Mouse (Mus musculus) myocyte (in vitro differentiated cells): ENCODE results near the gene Ric8a. TPM values are rescaled to one million over a fixed set of nuclear protein-coding genes. Genes with fewer than 3 reads are reported as not detected.

Experiments
- H3K27me3 ChIP-seq: one replicate; pipeline ENCODE4 v1.6.1; 2011; ENCODE audit not compliant: control insufficient read depth, insufficient read depth, insufficient read length
- H3K36me3 ChIP-seq: one replicate; pipeline ENCODE4 v1.6.1; 2011; ENCODE audit not compliant: control insufficient read depth, insufficient read depth
- H3K4me2 ChIP-seq: one replicate; pipeline ENCODE4 v1.6.1; 2011; ENCODE audit warnings: low read depth, control low read depth
- H3K4me3 ChIP-seq: one replicate; pipeline ENCODE4 v1.5.1; 2011; ENCODE audit warnings: mild to moderate bottlenecking, control low read depth, moderate library complexity
- H3K79me2 ChIP-seq: one replicate; pipeline ENCODE4 v1.6.1; 2011; ENCODE audit not compliant: control insufficient read depth, insufficient read depth
- H3ac ChIP-seq: one replicate; pipeline ENCODE4 v1.6.1; 2011; ENCODE audit not compliant: control insufficient read depth, insufficient read length
- CEBPB ChIP-seq: IDR thresholded peaks from 2 replicates; pipeline ENCODE4 v1.6.1; 2011; ENCODE audit warnings: mild to moderate bottlenecking, moderate library complexity; ENCODE audit not compliant: poor library complexity, insufficient read depth, severe bottlenecking
- E2F4 ChIP-seq: IDR thresholded peaks from one replicate; pipeline ENCODE4 v1.6.1; 2011; ENCODE audit warnings: mild to moderate bottlenecking, control low read depth, moderate library complexity; ENCODE audit not compliant: insufficient read depth
- MAX ChIP-seq: IDR thresholded peaks from one replicate; pipeline ENCODE4 v1.6.1; 2011; ENCODE audit warnings: low read depth, mild to moderate bottlenecking, control low read depth
- MYOD1 ChIP-seq, 3 experiments: IDR thresholded peaks; one replicate each; pipeline ENCODE4 v1.6.1; 2011; ENCODE audit warnings: control low read depth in 2 of 3, low read depth in 2 of 3, mild to moderate bottlenecking in 2 of 3, moderate library complexity in 1 of 3; ENCODE audit not compliant: insufficient read length in 2 of 3, control insufficient read depth in 1 of 3
- MYOG ChIP-seq, 3 experiments: IDR thresholded peaks; one replicate each; pipeline ENCODE4 v1.6.1; 2011; ENCODE audit warnings: control low read depth in 2 of 3, low read depth in 2 of 3, mild to moderate bottlenecking in 2 of 3; ENCODE audit not compliant: insufficient read length in 2 of 3, control insufficient read depth in 1 of 3, insufficient read depth in 1 of 3
- POLR2A ChIP-seq: IDR thresholded peaks from one replicate; pipeline ENCODE4 v1.6.1; 2011; ENCODE audit warnings: low read depth, mild to moderate bottlenecking, control low read depth, moderate library complexity; ENCODE audit not compliant: insufficient read length
- POLR2AphosphoS2 ChIP-seq: IDR thresholded peaks from one replicate; pipeline ENCODE4 v1.6.1; 2011; ENCODE audit warnings: low read depth, control low read depth; ENCODE audit not compliant: insufficient read length
- REST ChIP-seq: IDR thresholded peaks from one replicate; pipeline ENCODE4 v1.6.1; 2011; ENCODE audit warnings: mild to moderate bottlenecking, control low read depth, moderate library complexity; ENCODE audit not compliant: insufficient read depth, insufficient read length
- SRF ChIP-seq: IDR thresholded peaks from one replicate; pipeline ENCODE4 v1.6.1; 2011; ENCODE audit warnings: low read depth; ENCODE audit not compliant: control insufficient read depth, insufficient read length
- TCF12 ChIP-seq: IDR thresholded peaks from one replicate; pipeline ENCODE4 v1.6.1; 2011; ENCODE audit warnings: mild to moderate bottlenecking, control low read depth; ENCODE audit not compliant: poor library complexity, insufficient read depth, severe bottlenecking
- TCF3 ChIP-seq: IDR thresholded peaks from one replicate; pipeline ENCODE4 v1.6.1; 2011; ENCODE audit warnings: low read depth, control low read depth; ENCODE audit not compliant: insufficient read length
- USF1 ChIP-seq: IDR thresholded peaks from one replicate; pipeline ENCODE4 v1.6.1; 2011; ENCODE audit warnings: low read depth, mild to moderate bottlenecking, control low read depth, moderate library complexity
- polyA plus RNA-seq: library from polyadenylated mRNA; unstranded; fragments of >200 nt; fragmentation: generic; extraction: Trizol; gene quantifications from one replicate; pipeline ENCODE4 v1.2.1, GENCODE M21; 2012; ENCODE audit warnings: missing spikeins

Ric8a gene
- polyA plus RNA-seq, 1 experiment: 123 TPM

GRCm38 (mm10) chr7:140857550-140858505, 1.1 kb downstream of the Ric8a start, which contains the start of gene Bet1l:
Bet1l (minus strand) TSS chr7:140857577.
- Histone ChIP-seq H3K79me2 (peaks cover 61% of the 10 kb centered on the region), H3K4me3 (peak within 1 kb of the TSS; percentile 97), H3K36me3 (peaks cover 29% of the 10 kb centered on the region), H3K4me2 (peak within 1 kb of the TSS; percentile 86), H3ac (peak within 1 kb of the TSS; percentile 39), H3K27me3 (no peaks in the 10 kb centered on the region)
- TF ChIP-seq SRF (no peak), MYOD1 (IDR thresholded peaks at IDR 0.05; ENCODE audit: control insufficient read depth in 1 of 3, insufficient read length in 2 of 3, low read depth in 2 of 3) (peak in 1 of 3 experiments; percentile 32)

GRCm38 (mm10) chr7:140858746-140859145, 2.0 kb downstream of the Ric8a start:
- peak overlapping the region; percentile 86 for H3K4me2 ChIP-seq
- peak overlapping the region; percentile 97 for H3K4me3 ChIP-seq
- no peaks in the 10 kb centered on the region for H3K27me3 ChIP-seq
- peaks cover 27% of the 10 kb centered on the region for H3K36me3 ChIP-seq
- peaks cover 57% of the 10 kb centered on the region for H3K79me2 ChIP-seq
- H3ac ChIP-seq: no peak overlapping the region
- TF ChIP-seq MYOG (IDR thresholded peaks at IDR 0.05; ENCODE audit: control insufficient read depth in 1 of 3, insufficient read depth in 1 of 3, insufficient read length in 2 of 3, low read depth in 2 of 3): no peak
- TF ChIP-seq REST: no peak
- no peak for TF ChIP-seq TCF12
- TF ChIP-seq MYOD1 (IDR thresholded peaks at IDR 0.05; ENCODE audit: control insufficient read depth in 1 of 3, insufficient read length in 2 of 3, low read depth in 2 of 3): no peak
- TF ChIP-seq POLR2AphosphoS2: no peak
- no peak for TF ChIP-seq USF1
- TF ChIP-seq POLR2A: no peak
- TF ChIP-seq E2F4: no peak
- TF ChIP-seq CEBPB: no peak
- TF ChIP-seq MAX: no peak
- no peak for TF ChIP-seq TCF3
- TF ChIP-seq SRF: no peak

- H3K4me3 ChIP-seq: peak overlapping the region; percentile 97
- peaks cover 31% of the 10 kb centered on the region for H3K36me3 ChIP-seq
- no peak overlapping the region for H3ac ChIP-seq
- TF ChIP-seq MYOG (IDR thresholded peaks at IDR 0.05; ENCODE audit: control insufficient read depth in 1 of 3, insufficient read depth in 1 of 3, insufficient read length in 2 of 3, low read depth in 2 of 3) (peak in 2 of 3 experiments; percentile 78 to 80), POLR2AphosphoS2 (no peak), MYOD1 (IDR thresholded peaks at IDR 0.05; ENCODE audit: control insufficient read depth in 1 of 3, insufficient read length in 2 of 3, low read depth in 2 of 3) (peak; percentile 85 to 95 (median 93)), TCF12 (peak; percentile 91)
- H3K4me2 ChIP-seq: peak overlapping the region; percentile 86
- H3K27me3 ChIP-seq: no peaks in the 10 kb centered on the region
- peaks cover 50% of the 10 kb centered on the region for H3K79me2 ChIP-seq
These were observed 3.2 kb downstream of the Ric8a start for GRCm38 (mm10) chr7:140859997-140860396.

GRCm38 (mm10) chr7:140860728-140861127, 4.0 kb downstream of the Ric8a start:
- peak overlapping the region; percentile 97 for H3K4me3 ChIP-seq
- peak overlapping the region; percentile 86 for H3K4me2 ChIP-seq
- H3K36me3 ChIP-seq: peaks cover 35% of the 10 kb centered on the region

More at GRCm38 (mm10) chr7:140860728-140861127, 4.0 kb downstream of the Ric8a start:
- Histone ChIP-seq H3K79me2 (peaks cover 43% of the 10 kb centered on the region), H3K27me3 (no peaks in the 10 kb centered on the region), H3ac (no peak overlapping the region)
- TF ChIP-seq POLR2A (no peak), TCF3 (no peak), MYOG (IDR thresholded peaks at IDR 0.05; ENCODE audit: control insufficient read depth in 1 of 3, insufficient read depth in 1 of 3, insufficient read length in 2 of 3, low read depth in 2 of 3) (no peak), MAX (no peak), MYOD1 (IDR thresholded peaks at IDR 0.05; ENCODE audit: control insufficient read depth in 1 of 3, insufficient read length in 2 of 3, low read depth in 2 of 3) (no peak), E2F4 (no peak), USF1 (no peak), SRF (no peak), REST (no peak), CEBPB (no peak), POLR2AphosphoS2 (no peak), TCF12 (no peak)
